Mouse (Mus musculus): ENCODE measurements around the gene Pdhx.

The Pdhx gene

DNA sequence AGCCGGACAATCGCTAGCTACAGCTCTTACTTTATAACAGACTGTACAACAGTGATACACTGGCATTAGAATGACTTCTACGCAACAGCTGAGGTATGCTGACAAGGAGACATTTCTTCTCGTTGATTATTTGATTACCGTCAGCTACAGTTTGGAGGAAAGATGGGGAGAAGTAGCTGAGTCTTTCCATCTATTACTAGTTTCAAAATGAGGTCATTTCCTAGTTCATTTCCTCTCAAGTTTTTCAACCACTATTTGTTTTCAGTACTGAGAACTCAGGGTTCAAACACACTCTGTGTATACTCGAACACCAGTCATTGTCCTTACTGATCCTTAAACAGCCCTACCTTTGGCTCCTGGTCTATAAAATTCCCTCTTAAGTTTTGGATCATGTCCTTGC is 17.5 kb downstream of the Pdhx start:
- no peak for DNase-seq

- no peak for DNase-seq
Measured at GRCm38 (mm10) chr2:103051937-103052893, 21.1 kb downstream of the Pdhx start.

DNA sequence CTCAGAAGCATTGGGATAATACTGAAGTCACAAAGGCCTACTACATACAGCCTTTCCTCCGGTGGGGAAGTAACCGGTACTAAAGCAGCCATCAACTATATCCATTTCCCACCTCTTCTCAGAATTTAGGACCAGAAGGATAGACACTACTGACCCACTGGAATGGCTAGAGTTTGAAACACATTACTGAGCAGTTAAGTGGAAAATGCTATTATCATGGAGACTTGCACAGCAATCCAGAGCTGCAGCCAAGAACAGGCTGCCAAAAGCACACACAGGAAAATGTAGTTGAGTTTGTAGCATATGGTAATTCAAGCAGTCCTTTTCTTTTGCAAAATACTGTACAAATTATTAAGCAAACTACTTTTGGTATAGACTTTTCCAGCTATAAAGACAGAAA is 28.0 kb downstream of the Pdhx start:
- DNase-seq, result no peak

- DNase-seq, result no peak
Measured at GRCm38 (mm10) chr2:103040896-103041295, 32.4 kb downstream of the Pdhx start.

DNA sequence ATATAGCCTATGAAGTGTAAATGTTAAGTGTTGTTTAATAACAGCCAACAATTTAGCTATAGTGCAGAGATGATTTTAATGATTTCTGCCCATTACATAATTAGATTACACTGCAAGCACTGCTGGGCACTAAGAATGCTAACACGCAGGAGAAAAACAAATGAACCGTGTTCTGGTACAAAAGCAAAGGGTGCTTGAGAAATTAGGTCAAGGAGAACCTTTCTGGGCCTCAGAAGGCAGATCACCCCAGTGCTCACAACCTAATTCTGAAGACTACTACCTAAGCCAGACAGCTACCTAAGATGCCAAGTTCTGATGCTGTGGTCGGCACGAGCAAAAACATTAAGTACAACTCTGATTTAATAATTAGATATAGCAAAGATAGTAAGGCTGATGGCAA is 35.5 kb downstream of the Pdhx start:
- no peak for DNase-seq

DNA sequence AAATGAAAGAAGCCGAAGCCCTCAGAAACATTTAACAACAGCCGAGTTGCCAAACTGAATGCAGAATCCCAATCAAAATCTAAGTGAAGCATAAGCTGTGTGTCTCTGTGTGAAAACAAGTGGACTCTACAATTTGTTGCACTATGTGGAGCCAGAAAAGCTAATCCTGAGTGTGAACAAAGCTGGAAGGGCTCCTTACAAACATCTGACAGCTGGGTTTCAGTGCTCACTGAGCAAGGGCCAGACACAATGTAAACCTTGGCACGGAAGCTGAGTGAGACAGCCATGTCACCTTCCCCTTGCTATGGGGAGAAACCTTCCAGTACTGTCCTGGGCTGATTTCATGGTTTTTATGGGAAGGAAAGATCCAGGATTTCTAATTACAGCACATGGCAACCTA is 50.6 kb downstream of the Pdhx start:
- no peak for DNase-seq

GRCm38 (mm10) chr2:103020191-103020987 is 52.9 kb downstream of the Pdhx start:
- no peak for DNase-seq

DNA sequence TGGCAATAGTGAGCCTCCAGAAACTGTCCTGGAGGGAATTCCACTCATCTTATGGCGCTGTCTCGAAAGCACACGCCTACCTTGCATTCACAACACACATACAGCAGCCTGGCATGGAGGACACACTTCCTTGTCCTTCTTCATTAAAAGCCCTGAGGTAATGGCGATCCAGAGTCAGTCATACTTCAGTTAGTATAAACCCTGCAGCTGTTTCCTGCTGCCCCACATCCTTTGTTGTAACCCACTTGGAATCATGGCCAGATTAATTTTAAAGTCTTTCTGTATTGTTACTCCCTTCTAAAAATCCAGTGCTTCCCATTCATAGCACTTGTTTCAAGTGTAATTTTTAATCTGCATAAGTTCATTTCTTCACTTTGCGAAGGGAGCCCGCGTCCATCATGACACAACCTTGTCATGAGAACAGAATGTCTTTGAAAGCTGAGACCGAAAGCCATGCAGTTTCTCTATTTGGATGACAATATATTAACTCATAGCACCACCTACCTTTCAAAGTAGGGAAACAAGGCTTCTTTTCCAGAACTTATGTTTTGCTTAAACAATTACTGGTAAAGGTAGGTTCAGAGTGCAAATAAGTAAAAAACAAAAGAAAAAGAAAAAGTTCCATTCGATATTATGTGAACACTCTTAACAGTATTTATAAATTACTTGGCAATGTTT is 54.4 kb downstream of the Pdhx start:
- DNase-seq, result no peak

GRCm38 (mm10) chr2:103017391-103017824 is 55.9 kb downstream of the Pdhx start:
- DNase-seq, result no peak

- no peak for DNase-seq
Measured at GRCm38 (mm10) chr2:103016089-103016488, 57.2 kb downstream of the Pdhx start.

- DNase-seq, result no peak
Measured at GRCm38 (mm10) chr2:103012782-103013575, 60.3 kb downstream of the Pdhx start.

DNA sequence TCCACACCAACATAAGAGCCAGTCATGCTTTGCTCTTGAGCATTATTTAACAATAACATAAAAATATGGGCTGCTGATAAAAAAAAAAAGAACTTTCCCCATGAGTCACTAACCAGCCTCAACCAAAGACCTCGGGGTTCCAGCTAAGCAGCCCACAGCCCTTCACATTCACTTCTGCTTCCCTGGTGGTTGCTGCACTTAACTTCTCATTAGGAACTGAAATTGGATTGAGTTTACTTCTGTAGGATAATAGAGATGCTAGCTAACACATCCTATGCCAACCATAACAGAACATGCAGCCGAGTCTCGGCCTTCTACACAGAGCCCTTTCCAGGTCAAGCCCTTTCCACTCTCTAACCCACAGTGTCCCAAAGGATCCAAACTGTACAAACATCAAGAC is 65.1 kb downstream of the Pdhx start:
- DNase-seq, result no peak

- peak in 1 of 2 experiments; percentile 21 for DNase-seq
Measured at GRCm38 (mm10) chr2:103004599-103004998, 68.7 kb downstream of the Pdhx start.

- DNase-seq, result no peak
Measured at GRCm38 (mm10) chr2:102999153-102999575, 74.1 kb downstream of the Pdhx start.

GRCm38 (mm10) chr2:102998356-102998755 is 75.0 kb downstream of the Pdhx start:
- DNase-seq, result no peak

GRCm38 (mm10) chr2:102997874-102998273 is 75.4 kb downstream of the Pdhx start:
- no peak for DNase-seq

GRCm38 (mm10) chr2:102993841-102994607 is 79.3 kb downstream of the Pdhx start:
- no peak for DNase-seq

DNA sequence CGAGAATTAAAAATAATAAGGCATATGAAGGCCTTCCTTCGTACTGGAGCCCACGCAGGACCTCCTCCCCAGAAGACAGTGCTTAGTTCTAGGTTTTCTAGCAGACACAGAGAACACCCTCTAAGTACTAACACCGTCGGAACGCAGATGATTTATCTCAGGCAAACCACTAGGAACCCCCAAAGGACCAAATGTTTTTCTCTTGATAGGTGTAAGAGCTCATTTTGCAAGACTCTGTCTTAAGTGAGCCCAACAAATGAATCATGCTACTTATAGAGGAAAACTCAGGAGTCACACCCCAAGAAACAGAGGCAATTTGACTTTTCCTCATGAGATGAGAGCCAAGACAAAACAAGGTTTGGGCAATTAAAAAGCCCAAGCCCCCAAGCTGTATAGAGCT is 80.9 kb downstream of the Pdhx start:
- no peak for DNase-seq

- DNase-seq, result no peak
Measured at GRCm38 (mm10) chr2:102990301-102990702, 83.0 kb downstream of the Pdhx start.

- DNase-seq, result no peak
Measured at GRCm38 (mm10) chr2:102989446-102989845, 83.9 kb downstream of the Pdhx start.

GRCm38 (mm10) chr2:102987708-102988010 is 85.7 kb downstream of the Pdhx start:
- no peak for DNase-seq

Data from thymus, postnatal 36 days (tissue).